Mouse (Mus musculus) spleen, adult 12 weeks (tissue): ENCODE measurements around the gene Kif17.
"Not testable (repeated sequence)": the region's sequence is repeated elsewhere in the genome, so short reads cannot be mapped to it uniquely, and the experiment has no call there.

Source experiments
- DNase-seq: peaks from one replicate; pipeline ENCODE4 v3.0.0; 2022; ENCODE audit warnings: low spot score

Gene Kif17

GRCm38 (mm10) chr4:138315781-138316180, 65.5 kb downstream of the Kif17 start:
- no peak for DNase-seq

- DNase-seq = no peak
Measured at GRCm38 (mm10) chr4:138316369-138316768, 66.1 kb downstream of the Kif17 start.

GRCm38 (mm10) chr4:138318509-138319266, 68.5 kb downstream of the Kif17 start:
- DNase-seq = peak; percentile 35

DNA sequence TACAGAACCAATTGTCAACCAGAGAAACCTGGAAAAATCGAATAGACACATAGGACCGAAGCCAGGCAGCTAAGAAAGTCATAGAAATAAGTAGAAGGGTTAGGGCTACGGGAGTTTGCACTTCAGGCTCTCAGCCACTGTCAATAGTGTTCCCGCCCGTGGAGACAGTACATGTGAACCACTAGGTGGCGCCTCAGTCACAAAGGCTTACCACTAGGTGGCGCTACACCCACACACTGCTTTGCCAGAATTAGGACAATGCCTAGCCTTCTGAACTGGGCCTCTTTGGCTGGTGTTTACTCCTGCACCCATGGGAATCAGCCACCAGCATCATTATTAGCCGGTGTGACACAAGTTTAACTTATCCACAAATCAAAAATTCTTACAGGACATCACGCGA, 69.3 kb downstream of the Kif17 start:
- DNase-seq = peak; percentile 74

GRCm38 (mm10) chr4:138320711-138321110, 70.5 kb downstream of the Kif17 start:
- no peak for DNase-seq

DNA sequence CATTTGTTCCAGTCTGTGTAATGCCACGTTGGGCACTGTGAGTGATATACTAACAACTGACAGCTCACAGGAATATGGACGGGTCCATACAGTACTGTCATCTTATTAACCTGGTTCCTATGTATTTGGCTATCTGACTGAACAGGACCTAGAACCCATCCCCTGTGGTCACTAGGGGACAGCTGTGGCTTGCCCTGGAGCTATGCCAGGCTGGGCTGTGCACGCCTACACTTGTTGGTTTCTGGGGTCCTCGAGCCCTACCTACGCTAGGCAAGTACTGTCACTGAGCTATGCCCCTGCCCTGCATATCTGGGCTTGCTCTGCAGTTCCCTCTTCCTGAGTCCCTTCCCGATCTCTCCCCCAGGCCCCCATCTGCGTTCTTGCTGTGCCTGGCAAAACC, 71.3 kb downstream of the Kif17 start:
- no peak for DNase-seq

- no peak for DNase-seq
Measured at GRCm38 (mm10) chr4:138322692-138323091, 72.5 kb downstream of the Kif17 start.

DNA sequence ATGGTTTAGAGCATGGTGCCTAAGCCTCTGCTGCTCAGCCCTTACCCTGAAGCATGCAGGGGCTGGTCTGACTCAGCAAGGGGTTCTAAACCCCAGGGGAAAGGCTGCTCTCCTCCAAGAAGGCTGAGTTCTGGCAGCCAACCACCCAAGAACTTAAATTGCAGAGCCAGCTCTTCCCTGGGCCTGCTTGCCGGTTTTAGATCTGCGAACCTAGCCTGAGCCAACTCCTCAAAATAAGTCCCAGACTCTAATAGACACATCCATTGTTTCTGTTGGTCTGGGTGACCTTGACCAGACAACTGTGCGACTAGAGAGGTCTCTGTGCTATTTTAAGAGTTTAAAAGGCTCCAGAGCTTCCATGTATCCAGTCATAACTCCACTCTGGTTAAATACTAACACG, 73.5 kb downstream of the Kif17 start:
- DNase-seq = no peak

DNA sequence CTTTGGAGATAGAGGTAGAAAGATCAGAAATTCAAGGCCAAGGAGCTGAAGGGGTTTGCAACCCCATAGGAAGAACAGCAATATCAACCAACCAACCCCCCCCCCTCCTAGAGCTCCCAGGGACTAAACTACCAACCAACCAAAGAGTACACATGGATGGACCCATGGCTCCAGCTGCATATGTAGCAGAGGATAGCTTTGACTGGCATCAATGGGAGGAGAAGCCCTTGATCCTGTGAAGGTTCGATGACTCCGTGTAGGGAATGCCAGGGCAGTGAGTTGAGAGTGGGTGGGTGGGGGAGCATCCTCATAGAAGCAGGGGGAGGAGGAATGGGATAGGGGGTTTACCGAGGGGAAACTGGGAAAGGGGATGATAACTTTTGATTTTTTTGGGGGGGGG, 74.2 kb downstream of the Kif17 start:
- DNase-seq = no peak

GRCm38 (mm10) chr4:138325466-138326076, 75.3 kb downstream of the Kif17 start:
- peak; percentile 92 for DNase-seq

DNA sequence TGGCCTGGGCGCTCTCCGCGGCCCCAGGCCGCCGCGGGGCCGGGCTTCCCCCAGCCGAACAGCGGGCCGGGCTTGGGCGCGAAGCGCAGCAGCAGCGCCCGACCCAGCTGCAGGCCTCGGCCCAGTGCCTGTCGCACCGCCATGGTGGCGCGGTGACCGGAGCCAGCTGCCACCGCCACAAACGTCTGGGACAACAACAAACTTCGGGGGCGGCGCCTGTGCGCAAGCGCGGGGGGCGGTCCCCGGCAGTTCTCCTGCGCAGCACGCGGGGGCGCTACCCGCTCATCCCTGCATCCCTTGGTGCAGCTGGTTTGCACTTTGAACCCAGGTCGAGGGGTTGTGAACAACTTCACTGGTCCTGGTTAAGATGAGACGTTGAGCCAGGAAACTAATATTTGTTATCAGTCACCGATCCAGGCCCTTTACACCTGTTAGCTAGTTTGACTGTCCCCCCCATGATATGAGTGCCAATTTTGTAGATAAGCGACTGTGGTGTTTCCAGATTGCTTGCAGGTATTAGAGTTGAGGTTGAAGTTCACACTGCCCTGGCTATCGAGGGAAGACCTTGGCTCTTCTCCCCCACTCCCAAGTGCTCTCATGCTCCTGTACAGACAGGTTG, 76.0 kb downstream of the Kif17 start, which contains the start of gene Pink1:
Gene Pink1, minus strand, starts transcription at position 231 of the 619 bp plus-strand sequence.
- peak; percentile 85 for DNase-seq

- DNase-seq = not testable (repeated sequence)
Measured at GRCm38 (mm10) chr4:138327155-138327554, 76.9 kb downstream of the Kif17 start.

- DNase-seq = no peak
Measured at GRCm38 (mm10) chr4:138327891-138328470, 77.7 kb downstream of the Kif17 start.

GRCm38 (mm10) chr4:138330264-138330671, 80.0 kb downstream of the Kif17 start:
- DNase-seq = no peak

- no peak for DNase-seq
Measured at GRCm38 (mm10) chr4:138331647-138332046, 81.4 kb downstream of the Kif17 start.

- no peak for DNase-seq
Measured at GRCm38 (mm10) chr4:138333135-138333534, 82.9 kb downstream of the Kif17 start.

DNA sequence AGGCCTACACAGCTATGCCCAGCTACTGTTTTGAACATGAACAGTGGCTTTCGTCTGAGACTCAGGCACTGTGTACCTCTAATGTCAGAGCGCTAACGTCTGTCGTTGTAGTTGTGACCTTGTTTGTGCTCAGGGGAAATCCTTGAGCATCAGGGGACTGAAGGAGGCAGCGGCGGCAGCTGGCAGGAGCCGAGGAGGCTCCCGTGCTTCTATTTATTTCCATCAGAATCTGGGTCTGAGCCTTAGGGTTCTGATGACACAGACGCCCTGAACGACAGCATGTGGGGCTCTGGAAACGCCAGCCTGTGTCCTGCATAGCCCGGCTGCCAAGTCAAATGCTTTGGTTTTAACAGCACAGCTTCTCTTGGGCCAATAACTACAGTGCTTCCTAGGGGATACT, 84.8 kb downstream of the Kif17 start:
- no peak for DNase-seq

- DNase-seq = no peak
Measured at GRCm38 (mm10) chr4:138335648-138336047, 85.4 kb downstream of the Kif17 start.

DNA sequence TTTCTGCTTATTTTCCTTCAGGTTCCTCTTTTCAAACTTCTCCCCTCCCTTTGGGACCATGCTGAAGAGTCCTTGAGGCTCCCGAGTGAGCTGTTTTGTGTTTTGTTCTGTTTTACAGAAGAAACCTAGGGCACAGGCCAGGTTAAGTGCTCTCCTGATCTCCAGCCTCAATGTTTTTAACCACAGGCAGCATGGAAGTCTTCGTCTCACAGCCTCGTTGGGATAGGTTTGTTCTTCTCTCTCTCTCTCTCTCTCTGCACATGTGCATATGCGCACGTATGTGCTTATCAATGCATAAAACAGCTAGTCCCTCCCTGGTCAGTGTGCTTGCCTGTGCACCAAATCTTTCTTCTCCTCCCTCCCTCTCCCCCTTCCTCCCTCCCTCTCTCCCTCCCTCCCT, 86.6 kb downstream of the Kif17 start:
- no peak for DNase-seq

GRCm38 (mm10) chr4:138337341-138337740, 87.1 kb downstream of the Kif17 start:
- no peak for DNase-seq

DNA sequence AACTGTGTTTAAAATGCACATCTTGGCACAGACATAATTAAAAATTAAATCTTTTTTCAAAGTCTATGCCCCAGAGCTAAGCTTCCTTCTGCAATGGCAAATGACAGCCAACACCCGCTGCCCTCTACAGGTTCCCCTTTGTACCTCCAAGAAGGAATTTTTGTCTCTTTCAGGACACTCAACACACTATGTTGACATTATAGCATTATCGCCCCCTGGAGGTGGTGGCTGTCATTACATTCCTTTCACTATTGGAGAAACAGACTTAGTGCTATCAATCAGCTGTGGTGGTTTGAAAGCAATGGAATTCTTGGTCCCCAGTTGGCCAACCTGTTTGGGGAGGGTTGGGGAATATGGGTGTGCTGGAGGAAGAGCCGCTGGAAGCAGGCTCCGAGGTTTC, 89.7 kb downstream of the Kif17 start:
- no peak for DNase-seq

- no peak for DNase-seq
Measured at GRCm38 (mm10) chr4:138341393-138341792, 91.2 kb downstream of the Kif17 start.

- DNase-seq = no peak
Measured at GRCm38 (mm10) chr4:138342048-138342447, 91.8 kb downstream of the Kif17 start.
